Mouse (Mus musculus): ENCODE results near the gene Reck.

Reck gene

DNA sequence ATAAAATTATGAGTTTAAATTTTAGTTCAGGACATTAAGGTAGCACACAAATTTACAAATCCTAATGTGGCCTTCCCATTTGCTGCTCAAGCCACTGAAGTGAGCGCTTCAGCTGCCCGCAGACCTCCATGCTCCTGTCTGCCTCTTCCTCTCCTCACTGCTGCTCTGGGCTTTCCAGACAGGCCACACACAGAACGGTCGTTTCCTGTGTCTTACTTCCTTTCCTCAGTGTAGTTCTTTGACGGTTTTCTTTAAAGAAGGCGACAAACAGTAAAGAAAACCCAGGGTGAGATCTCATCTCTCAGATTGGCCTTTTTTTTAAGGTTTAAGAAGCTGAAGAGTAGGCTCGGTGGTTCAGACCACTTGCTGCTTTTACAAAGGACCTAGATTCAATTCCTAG, 28.4 kb downstream of the Reck start:
- no peak for DNase-seq (ENCODE audit: low read depth, low spot score)

DNA sequence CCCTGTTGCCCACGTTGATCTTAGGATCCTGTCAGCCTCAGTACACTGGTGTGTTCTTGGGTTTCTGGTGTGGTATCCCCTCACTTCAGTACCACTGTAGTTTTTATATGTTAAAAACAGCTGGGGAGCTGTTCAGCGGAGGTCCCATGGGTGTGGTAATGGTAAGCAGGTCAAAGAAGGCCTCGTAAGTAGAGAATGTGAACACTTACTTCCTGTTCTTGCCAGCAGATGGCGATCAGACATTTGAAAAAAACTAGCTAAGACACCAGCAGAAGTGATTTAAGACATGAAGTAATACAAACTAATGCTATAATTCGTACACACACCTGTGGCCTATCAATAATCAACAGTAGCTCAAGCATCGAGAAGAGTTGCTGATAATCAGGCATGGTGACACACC, 31.1 kb downstream of the Reck start:
- DNase-seq (ENCODE audit: low read depth, low spot score), result peak; percentile 41

DNA sequence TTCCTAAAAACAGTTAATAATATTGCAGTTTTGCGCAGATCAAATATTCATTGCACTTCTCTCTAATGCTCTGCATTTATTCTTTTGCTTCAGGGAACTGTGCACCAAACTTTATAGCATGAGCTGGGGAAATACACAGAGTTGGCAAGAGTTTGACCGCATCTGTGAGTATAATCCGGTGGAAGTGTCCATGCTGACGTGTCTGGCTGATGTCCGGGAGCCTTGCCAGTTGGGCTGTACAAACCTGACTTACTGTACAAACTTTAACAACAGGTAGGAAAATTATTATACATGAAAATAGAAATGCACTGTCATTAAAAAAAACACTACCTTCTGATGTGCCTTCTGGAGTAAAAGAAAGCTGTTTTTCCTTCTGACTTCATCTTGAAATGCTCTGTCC, 42.9 kb downstream of the Reck start:
- DNase-seq (ENCODE audit: low read depth, low spot score), result no peak

DNA sequence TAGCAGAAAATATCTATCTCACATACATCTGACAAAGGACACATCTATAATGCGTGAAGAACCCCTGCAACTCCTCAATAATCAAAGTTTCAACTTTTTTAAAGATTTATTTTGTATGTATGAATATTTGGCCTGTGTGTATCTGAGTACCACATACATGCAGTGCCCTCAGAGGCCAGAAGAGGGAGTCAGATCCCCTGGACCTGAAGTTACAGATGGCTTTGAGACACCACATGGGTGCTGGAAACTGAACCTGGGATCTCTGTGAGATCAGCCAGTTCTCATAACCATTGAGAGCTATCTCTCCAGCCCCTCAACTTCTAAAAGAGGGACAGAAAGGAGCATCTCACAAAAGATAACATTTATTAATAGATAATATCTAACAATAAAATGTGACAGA, 45.3 kb downstream of the Reck start:
- no peak for DNase-seq (ENCODE audit: low read depth, low spot score)

DNA sequence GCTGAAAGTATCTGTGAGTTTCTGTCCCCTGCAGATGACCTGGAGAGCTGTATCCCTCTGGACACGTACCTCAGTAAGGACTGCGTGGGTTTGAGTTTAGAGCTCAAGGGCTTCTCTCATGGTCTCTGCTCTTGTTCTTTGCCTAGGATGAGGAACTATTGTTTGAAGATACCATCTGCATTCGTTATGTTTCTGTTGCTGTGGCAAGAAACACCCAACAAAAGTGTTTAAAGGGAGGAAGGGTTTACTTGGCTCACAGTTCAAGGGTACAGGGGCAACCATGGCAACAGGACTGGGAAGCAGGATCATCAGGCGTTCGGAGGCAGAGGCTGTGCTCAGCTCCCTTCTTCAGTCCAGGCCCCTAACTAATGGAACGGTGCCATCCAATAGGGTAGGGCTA, 49.8 kb downstream of the Reck start:
- no peak for DNase-seq (ENCODE audit: low read depth, low spot score)

DNA sequence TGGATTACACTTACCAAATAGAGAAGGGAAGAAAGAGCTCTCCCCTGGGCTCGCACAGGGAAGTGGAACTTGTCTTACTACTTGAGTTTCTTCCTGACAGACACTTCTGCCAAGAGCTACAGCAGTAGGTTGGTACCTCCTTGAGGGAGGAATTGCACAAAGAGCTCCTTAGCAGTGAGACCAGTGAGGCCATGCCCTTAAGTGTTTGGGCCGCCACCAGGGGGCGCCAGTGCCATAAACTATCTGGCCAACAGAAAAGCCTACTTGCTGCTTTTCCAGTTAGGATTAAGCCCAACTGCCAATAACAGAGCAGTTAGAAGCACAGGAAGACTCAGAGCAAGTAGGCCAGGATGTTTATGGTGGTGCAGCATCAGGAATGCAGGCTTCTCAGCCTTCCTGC, 50.4 kb downstream of the Reck start:
- peak; percentile 40 for DNase-seq (ENCODE audit: low read depth, low spot score)

DNA sequence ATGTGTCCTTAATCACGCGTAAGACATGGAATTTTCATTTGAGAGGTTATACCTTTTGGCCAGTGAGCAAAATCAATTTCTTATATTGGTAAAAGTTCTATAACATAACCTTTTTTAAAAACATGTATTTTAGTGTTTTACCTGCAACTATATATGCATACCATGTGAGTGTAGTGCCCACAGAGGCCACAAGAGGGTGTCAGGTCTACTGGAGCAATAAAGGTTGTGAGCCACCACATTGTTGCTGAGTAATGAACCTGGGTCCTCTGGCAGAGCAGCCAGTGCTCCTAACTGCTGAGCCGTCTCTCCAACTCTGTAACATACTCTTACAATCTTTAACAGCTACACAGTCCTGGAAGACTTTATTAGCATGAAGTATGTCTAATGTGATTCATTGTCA, 52.5 kb downstream of the Reck start:
- no peak for DNase-seq (ENCODE audit: low read depth, low spot score)

DNA sequence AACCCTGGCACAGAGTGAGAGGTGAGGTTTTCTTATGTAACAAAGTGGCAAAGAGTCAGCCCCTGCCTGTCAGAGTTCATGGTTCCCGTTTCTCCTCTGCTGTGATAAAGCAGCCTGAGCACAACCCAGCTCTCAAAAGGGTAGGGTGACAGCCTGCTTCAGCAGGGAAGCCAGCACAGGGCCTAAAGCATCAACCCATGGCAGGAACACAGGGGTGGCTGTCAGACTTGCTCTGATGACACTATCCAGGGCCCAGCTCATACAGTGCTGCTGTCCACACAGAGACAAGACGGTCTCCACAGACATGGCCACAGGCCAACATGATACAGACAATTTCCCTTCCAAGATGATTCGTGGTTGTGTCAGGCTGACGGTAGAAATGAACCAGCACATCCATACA, 56.5 kb downstream of the Reck start:
- DNase-seq (ENCODE audit: low read depth, low spot score), result no peak

DNA sequence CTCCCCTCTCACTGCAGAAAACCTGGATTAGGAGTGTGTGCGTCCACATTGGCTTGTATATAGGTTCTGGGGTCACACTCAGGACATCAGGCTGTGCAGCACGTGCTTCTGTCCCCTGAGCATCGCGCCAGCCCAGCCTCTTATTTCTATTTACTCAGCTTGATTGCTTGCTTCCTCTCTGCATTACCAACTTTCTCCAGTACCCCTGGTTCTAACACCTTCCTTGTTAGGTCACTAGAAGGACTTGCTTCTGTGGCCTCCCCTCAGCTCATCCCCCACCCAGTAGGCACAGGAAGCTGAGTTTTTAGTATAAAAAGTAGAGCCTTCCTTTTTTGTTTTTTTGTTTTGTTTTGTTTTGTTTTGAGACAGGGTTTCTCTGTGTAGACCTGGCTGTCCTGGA, 60.9 kb downstream of the Reck start:
- DNase-seq (ENCODE audit: low read depth, low spot score), result no peak

DNA sequence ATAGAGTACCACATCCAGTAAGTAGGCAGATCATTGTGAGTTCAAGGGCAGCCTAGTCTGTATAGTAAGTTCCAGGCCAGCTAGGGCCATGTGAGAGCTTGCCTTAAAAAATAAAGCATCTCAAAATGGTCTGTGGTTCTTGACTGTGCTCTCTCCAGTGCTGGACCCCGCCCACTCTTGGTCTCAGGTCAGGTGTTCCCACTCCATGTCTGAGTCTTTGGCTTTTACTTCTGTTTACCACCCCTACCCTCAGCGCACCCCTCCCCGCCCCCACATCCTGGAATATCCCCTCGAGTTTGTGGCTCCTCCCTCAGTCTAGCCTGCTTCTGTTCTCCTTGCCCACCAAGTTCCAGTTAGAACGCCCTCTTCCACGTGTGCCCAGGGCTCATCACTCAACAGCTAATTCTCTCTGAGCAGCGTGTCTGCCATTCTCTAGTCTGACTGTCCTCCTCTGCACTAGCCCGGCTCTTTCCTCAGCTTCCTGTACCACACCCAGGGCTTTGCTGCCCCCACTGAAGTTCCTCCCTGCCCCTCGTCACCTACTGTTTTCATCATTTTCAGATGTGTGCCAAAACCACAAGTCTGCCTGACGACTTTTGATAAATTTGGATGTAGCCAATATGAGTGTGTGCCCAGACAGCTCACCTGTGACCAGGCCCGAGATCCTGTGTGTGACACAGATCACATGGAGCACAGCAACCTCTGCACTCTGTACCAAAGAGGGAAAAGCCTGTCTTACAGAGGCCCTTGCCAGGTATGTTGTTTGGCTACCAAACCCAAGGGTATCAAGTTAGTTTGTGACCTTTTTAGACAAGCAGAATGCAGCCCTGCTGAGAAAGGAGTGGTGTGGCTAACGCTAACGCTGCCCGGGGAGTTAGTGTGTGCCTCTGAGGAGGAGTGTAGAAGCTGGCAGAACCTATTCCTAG, 61.7 kb downstream of the Reck start:
- DNase-seq (ENCODE audit: low read depth, low spot score), result no peak

DNA sequence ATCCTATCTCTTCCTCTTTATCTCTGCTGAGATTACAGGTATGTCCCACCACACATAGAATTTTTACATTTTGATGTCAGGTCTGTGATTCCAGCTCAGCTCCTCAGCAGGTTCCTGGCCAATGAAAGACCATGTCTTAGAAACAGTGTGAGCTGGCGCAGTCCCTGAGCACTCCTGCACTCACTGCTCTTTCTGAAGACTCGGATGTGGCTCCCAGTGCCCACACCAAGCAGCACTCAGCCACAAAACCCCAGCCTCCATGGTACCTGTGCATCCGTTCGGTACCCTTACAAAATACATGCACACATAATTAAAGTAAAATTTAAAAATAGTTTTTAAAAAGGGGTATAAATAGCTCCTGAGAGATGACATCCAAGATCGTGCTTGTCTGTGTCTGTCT, 66.0 kb downstream of the Reck start:
- no peak for DNase-seq (ENCODE audit: low read depth, low spot score)

DNA sequence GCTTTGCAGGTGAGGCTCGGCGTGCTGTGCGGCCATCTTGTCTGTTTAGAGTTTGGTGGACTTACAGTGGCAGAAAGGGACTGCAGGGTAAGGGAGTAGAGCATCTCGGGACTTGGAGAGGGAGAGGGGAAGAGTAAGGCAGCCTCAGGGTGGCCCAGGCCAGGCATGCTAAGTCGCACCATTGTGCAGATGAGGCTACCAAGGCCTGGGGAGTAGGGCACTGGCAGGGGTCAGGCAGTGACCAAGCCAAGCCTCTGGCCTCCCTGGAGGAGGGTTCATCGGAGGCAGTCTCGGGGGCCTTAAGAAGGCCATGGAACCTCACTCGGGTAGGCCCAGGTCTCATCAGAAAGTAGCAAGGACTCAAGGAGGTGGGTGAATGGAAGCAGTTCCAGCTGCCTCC, 67.1 kb downstream of the Reck start:
- DNase-seq (ENCODE audit: low read depth, low spot score), result no peak

DNA sequence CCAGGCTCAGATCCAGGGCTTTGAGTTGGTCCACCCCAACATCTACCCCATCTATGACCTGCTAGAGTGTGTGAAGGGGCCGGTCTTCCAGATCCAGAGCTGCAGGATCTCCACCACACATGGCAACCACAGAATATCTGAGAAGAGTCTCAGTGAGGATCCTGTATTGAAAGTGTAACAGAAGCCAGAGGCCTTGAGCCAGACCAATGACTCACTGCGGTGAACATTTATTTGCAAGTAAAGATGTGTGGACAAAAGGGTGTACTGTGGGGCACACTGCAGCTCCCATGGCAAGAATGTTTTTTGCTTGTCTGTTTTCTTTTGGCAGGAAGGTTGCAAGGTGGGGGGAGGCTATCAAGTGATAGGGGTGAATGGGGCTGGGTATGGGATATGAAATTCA, 72.2 kb downstream of the Reck start:
- DNase-seq (ENCODE audit: low read depth, low spot score), result no peak

DNA sequence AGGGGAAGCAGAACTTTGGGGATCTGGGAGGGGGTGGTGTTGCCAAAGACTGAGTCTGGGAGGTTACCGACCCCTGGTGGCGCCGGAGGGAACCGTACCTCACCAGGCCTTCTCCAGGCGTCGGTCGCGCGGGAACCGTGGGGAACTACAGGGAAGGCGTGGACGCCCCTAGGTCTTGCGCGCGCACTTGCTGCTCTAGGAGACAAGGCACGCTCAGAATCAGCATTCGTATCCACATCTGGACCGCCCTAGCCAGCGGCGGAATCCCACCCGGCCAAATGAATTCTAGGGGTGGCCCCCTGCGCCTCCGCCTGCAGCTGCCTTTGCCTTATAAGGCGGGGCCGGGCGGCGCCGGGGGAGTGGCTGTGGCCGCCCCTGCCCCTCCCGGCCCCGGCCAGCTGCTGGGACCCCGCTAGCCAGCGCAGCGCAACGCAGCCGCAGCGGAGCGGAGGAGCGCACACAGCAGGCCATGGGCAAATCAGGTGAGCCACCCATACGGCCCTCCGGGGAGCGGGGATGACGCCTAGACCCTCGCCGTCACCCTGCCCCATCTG, 82.0 kb downstream of the Reck start, which contains the start of gene Glipr2:
Gene Glipr2, plus strand, starts transcription at position 110 of the 554 bp plus-strand sequence.
- DNase-seq (ENCODE audit: low read depth, low spot score), result no peak

DNA sequence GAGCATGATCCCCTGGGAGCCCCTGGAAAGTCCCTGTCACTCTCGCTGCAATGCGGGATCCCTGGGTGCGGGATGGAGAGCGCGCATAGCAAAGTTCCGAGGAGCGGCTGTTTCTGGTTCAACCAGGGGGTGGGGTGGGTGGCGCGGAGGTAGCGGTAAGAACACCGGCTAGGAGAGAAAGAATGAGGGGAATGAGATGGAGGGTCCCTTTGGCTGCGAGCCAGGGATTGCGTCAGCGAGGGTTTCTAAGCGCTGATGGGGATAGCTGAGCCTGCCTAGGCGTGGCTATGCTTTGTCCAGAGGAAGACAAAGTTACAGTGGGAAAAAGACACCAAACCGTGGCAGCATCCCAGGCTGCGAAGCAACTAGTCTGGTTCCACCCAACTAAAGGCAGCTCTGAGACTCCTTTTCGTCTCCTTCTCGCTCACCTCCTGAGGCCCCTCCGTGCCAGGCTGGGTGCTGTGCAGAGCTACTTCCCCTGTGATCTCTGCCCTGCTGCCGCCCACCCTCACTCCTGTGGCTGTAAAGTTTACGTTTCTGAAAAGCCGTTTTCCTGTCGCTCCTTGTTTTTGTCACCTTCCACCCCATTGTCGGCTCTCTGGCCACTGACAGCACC, 82.6 kb downstream of the Reck start:
- no peak for DNase-seq (ENCODE audit: low read depth, low spot score)

DNA sequence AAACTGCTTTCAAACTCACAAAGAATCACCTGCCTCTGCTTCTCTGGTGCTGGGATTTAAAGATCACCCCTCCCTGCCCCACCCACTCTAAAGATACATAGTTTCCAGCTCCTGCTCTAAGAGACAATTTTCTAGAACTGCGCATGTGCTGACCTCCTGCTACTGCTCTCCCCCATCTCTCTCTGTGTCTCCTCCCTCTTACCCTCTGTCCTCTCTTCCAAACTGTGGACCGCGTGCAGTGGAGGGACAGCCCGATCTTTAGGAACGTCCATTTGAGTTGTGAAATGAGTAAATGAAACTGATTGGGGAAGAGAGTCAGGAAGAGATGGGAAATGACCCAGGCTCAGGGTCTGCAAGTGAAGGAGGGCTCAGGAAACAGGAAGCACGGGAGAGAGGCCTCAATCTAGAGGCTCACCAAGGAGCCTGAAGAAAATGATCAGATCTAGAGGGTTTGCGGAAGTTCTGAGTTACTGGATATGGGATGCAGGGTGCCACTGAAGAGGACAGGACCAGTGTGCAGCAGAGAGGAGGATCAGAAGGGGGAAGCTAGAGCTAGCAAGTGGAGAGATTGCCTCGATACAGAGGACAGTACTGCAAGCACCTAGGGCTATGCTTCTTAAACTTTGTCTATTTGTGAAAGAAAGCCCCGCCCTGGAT, 84.3 kb downstream of the Reck start:
- DNase-seq (ENCODE audit: low read depth, low spot score), result no peak

DNA sequence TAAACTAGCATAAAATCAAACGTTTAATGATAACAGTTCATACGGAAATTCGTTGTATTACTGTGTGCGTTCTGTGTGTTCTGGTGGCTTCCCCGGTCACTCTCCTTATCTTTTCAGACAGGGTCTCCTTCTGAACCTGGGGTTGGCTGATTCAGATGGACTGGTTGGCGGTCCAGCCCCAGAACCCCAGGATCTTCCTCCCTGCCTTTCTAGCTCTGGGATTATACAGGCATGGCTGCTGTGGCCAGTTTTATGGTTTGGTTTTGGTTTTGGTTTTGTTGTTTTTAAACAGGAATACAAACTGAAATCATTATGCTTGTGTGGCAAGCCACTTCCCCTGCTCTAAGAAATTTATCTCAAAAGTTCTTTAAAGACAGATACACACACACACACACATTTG, 84.9 kb downstream of the Reck start:
- DNase-seq (ENCODE audit: low read depth, low spot score), result no peak

DNA sequence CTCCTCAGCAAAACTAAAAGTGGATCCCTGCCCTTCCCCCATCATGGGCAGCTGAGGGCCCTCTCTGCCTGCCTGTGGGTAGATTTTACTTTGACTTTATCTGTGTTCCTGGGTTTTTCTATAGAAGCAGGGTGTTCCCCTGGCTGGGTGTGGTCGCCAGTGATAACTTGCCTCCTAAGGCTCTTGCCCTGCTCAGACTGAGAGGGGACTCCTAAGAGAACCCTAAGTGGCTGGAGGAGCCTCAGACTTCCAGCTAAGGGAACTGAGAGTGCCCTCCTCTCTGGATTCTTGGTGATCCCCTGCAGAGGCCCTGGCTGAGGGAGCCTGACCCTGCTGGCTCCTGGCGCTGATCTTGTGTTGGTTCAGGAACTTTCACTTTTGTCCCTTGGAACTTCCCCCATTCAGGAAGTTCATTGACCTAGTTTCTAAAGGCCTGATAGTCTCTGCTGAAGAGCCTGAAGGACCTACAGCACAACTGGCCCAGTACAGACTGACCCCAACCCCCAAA, 89.0 kb downstream of the Reck start:
- DNase-seq (ENCODE audit: low read depth, low spot score), result no peak

DNA sequence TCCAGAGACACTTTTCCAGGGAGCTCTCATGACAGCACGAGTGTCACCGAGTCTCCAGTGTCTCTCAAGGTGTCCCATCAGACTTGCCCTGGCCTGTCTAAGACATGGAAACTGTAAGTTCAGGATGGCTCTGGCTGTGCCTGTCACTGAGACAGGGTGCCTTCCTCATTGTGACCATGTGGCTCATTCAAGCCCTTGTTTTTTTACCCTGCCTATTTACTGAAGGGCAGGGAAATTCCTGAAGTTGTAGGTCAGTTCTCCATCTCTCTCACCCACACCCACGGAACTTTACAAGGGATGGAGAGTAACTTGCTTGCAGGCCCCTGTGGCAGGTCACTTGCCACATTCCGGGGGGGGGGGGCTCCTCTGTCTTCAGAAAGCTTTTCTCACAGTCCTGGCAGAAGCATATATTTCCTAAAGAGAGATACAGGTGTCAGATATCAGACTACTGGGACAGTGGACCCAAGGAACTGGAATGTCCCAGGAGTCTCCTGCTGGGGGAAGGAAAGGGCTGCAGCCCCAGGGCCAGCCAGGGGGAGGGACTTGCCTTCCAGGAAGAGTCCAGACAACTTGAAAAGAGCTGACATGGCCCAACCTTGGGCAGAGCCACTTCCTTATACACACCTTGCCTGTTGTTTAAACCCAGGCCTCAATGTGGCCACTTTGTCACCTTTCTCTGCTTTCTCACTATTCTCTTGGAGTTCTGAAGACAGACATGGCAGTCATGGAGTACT, 89.8 kb downstream of the Reck start:
- no peak for DNase-seq (ENCODE audit: low read depth, low spot score)

DNA sequence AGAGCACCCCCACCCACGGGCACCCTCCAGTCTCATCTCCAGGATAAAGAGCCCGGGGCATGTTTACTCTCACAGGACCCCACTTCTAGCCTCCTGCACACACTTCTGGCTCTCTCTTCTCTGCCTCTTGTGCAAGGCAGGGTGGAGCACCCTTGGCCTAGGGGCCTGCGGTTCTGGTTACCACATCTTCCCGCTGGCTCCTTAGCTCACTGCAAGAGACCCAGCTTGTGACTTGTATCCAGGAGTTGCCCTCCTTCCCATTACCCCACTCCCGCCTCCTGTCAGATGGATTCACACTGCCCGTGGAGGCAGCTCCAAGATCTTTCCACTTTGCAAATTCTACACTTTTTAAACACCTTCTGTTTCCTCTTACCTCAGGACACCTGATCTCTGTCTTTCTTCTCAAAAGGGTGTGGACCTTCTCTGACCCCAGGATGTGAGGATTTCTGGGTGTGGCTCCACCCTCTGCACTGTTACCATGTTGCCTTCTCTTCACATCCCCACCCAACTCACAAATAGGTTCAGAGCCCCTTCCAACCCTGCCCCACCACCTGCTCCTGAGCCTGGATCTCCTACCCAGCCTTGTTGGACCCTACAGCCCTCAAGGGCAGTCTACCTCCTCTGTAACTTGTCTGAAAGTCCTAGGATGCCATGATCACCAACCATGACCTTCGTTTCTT, 90.7 kb downstream of the Reck start:
- DNase-seq (ENCODE audit: low read depth, low spot score), result no peak

DNA sequence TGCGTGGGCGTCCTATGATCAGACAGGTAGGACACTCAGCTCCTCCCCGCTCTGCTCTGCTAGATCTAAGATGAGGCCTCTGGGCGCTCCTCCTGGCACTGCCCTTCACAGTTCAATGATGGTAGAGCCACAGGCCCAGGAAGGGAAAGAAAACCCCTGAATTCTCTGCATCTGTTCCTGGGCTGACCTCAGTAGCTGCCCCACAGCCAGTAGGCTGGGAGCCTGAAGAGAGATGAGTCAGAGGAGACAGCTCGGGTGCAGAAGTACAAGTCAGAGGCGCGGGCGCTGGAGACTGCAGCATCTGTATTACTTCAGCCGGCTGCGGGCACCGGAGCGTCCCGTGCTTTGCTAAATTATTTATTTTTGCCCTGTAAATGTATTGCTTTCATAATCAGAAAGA, 93.3 kb downstream of the Reck start:
- DNase-seq (ENCODE audit: low read depth, low spot score), result no peak
